Mouse (Mus musculus): ENCODE data around the gene 1110051M20Rik.

Gene 1110051M20Rik

GRCm38 (mm10) chr2:91301836-91302235 lies 142.7 kb downstream of the 1110051M20Rik start:
- no peak for DNase-seq (ENCODE audit: low read depth)

- DNase-seq (ENCODE audit: low read depth) = no peak
These were observed 143.7 kb downstream of the 1110051M20Rik start for GRCm38 (mm10) chr2:91300784-91301183.

- DNase-seq (ENCODE audit: low read depth) = no peak
These were observed 145.3 kb downstream of the 1110051M20Rik start for GRCm38 (mm10) chr2:91299156-91299555.

GRCm38 (mm10) chr2:91295895-91296294 lies 148.6 kb downstream of the 1110051M20Rik start:
- DNase-seq (ENCODE audit: low read depth) = no peak

- DNase-seq (ENCODE audit: low read depth) = no peak
These were observed 150.3 kb downstream of the 1110051M20Rik start for GRCm38 (mm10) chr2:91294226-91294625.

- no peak for DNase-seq (ENCODE audit: low read depth)
These were observed 153.1 kb downstream of the 1110051M20Rik start for GRCm38 (mm10) chr2:91291197-91292007.

GRCm38 (mm10) chr2:91287563-91287962 lies 156.9 kb downstream of the 1110051M20Rik start:
- DNase-seq (ENCODE audit: low read depth) = no peak

- DNase-seq (ENCODE audit: low read depth) = peak; percentile 62
These were observed 158.5 kb downstream of the 1110051M20Rik start for GRCm38 (mm10) chr2:91285885-91286505.

GRCm38 (mm10) chr2:91284375-91285199 lies 159.9 kb downstream of the 1110051M20Rik start:
- DNase-seq (ENCODE audit: low read depth) = no peak

- no peak for DNase-seq (ENCODE audit: low read depth)
These were observed 160.5 kb downstream of the 1110051M20Rik start for GRCm38 (mm10) chr2:91283972-91284371.

- DNase-seq (ENCODE audit: low read depth) = no peak
These were observed 163.1 kb downstream of the 1110051M20Rik start for GRCm38 (mm10) chr2:91281366-91281765.

- no peak for DNase-seq (ENCODE audit: low read depth)
These were observed 165.1 kb downstream of the 1110051M20Rik start for GRCm38 (mm10) chr2:91279372-91279755.

- DNase-seq (ENCODE audit: low read depth) = peak; percentile 36
These were observed 165.6 kb downstream of the 1110051M20Rik start for GRCm38 (mm10) chr2:91278749-91279371.

- no peak for DNase-seq (ENCODE audit: low read depth)
These were observed 174.8 kb downstream of the 1110051M20Rik start for GRCm38 (mm10) chr2:91269687-91270133.

GRCm38 (mm10) chr2:91268706-91269105 lies 175.8 kb downstream of the 1110051M20Rik start:
- no peak for DNase-seq (ENCODE audit: low read depth)

GRCm38 (mm10) chr2:91268042-91268441 lies 176.5 kb downstream of the 1110051M20Rik start:
- DNase-seq (ENCODE audit: low read depth) = no peak

- DNase-seq (ENCODE audit: low read depth) = peak; percentile 96
These were observed 179.5 kb downstream of the 1110051M20Rik start, which contains the start of gene Arfgap2 for GRCm38 (mm10) chr2:91264711-91265681. TSS of gene Arfgap2 (plus strand) at chr2:91264974.

- DNase-seq (ENCODE audit: low read depth) = no peak
These were observed 180.5 kb downstream of the 1110051M20Rik start for GRCm38 (mm10) chr2:91263692-91264660.

- no peak for DNase-seq (ENCODE audit: low read depth)
These were observed 185.0 kb downstream of the 1110051M20Rik start for GRCm38 (mm10) chr2:91259493-91259892.
